Mouse (Mus musculus): ENCODE results near the gene Eif2s3y.

Eif2s3y gene

DNA sequence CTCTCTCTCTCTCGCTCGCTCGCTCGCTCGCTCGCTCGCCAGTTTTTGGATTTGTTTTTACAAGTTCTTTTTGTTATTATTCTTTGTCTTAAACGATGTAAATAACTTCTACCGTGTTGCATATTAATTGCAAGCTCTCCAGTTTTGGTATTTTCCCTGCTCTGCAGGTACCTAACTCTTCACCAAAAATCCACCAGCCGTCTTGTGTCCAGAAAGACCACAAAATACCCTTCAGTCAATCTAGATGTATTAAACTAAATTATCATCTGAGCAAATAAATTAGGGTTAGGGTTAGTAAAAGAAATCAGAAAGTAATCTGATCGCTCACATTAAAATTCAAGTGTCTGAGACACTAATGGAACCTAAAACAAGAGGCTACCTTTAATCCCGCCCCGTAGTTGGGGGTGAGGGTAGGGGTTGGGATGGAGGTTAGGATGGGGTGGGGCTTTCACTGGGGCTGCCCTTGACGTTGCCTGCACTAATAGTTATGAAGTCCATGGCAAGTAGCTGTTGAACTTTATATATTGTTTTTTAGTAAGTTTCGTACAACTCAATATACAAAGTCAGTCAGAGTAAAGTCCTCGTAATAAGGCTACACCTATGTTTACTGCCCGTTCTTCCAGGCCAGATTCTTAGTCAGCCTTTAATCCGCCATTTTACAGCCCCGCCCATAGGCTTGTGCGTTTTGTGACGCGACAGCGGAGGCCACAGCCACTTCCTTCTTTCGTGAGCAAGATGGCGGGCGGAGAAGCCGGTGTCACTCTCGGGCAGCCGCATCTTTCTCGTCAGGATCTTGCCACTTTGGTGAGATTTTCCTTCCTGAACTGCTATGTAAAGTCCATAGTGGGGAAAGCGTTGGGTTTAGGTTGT lies at the start of gene Eif2s3y:
Eif2s3y (plus strand) TSS at position 662 of the 870 bp plus-strand sequence.
- peak; percentile 81 for DNase-seq

Measured in lung, postnatal 10 days (tissue).